Mouse (Mus musculus): ENCODE data around the gene 1700056E22Rik. TPM values are rescaled to one million over a fixed set of nuclear protein-coding genes. Genes with fewer than 3 reads are reported as not detected.

Gene 1700056E22Rik
- polyA plus RNA-seq, 1 experiment, result 0.90 TPM

DNA sequence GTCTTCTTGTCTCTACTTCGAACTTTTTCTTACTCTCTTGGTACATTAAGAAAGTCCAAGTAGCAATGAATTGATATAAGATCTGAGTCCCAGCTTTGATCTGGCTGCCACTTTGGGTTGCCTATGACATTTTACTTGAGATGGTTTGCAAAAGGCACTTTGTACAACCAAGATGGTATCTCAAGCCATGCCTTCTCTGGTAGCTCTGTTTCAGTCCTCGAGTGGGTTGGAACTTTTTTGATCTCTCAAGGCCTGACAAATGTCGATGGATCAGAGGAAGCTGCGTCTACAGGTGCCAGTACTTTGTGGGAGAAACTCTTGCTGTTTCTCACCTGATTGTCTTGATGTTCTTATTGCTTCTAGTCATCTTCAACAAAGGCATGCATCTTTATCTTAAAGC is 3.7 kb upstream of the 1700056E22Rik start:
- H3K79me2 ChIP-seq (ENCODE audit: control insufficient read depth, insufficient read depth), result peaks cover 85% of the 10 kb centered on the region
- H3ac ChIP-seq (ENCODE audit: control insufficient read depth, insufficient read length, low read depth), result no peak overlapping the region
- peaks cover 72% of the 10 kb centered on the region for H3K79me3 ChIP-seq (ENCODE audit: low read depth)
- peaks cover 56% of the 10 kb centered on the region for H3K36me3 ChIP-seq (ENCODE audit: control insufficient read depth, insufficient read depth)
- H3K4me3 ChIP-seq (ENCODE audit: insufficient read depth, poor library complexity, severe bottlenecking), result no peak overlapping the region
- no peaks in the 10 kb centered on the region for H3K27me3 ChIP-seq (ENCODE audit: control insufficient read depth, insufficient read depth, insufficient read length)
- TF ChIP-seq MYOD1 (IDR thresholded peaks at IDR 0.05; ENCODE audit: control insufficient read depth, insufficient read length, low read depth) (no peak), CTCF (IDR thresholded peaks at IDR 0.05; ENCODE audit: control insufficient read depth, insufficient read depth, insufficient read length) (no peak), MAX (IDR thresholded peaks at IDR 0.05) (no peak), MYOG (IDR thresholded peaks at IDR 0.05; ENCODE audit: control insufficient read depth, extremely low read depth, insufficient read length) (no peak)

DNA sequence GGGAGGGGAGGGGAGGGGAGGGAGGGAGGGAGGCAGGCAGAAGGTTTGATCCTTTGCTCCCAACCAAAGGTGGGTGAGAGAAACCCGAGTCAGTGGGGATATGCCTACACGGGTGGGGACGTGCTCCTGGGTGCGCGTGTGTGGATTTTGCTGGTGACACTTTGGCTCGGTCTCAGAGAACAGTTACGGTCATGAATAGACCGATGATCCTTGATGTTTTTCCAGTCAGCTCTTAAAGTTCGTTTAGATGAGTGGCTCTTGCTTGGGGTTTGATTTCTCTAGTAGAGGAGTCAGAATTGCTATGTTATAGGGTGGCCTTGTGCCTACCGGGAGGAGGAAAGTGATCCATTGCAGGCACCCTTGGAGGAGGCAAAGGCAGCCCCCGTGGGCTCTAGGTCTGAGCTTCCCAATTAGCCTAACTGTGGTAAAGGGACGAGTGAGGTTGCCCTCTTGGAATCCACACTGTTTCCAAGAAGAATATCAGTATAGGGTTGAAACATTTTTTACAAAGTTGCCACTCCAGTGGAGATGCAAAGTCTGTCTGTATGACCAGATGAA is 1.3 kb upstream of the 1700056E22Rik start:
- Histone ChIP-seq H3K79me2 (ENCODE audit: control insufficient read depth, insufficient read depth) (peaks cover 61% of the 10 kb centered on the region), H3ac (ENCODE audit: control insufficient read depth, insufficient read length, low read depth) (peak overlapping the region; percentile 79), H3K36me3 (ENCODE audit: control insufficient read depth, insufficient read depth) (peaks cover 39% of the 10 kb centered on the region), H3K4me3 (ENCODE audit: insufficient read depth, poor library complexity, severe bottlenecking) (peak overlapping the region; percentile 63), H3K27me3 (ENCODE audit: control insufficient read depth, insufficient read depth, insufficient read length) (no peaks in the 10 kb centered on the region), H3K79me3 (ENCODE audit: low read depth) (peaks cover 52% of the 10 kb centered on the region)
- no peak for TF ChIP-seq MYOG (IDR thresholded peaks at IDR 0.05; ENCODE audit: control insufficient read depth, extremely low read depth, insufficient read length)
- no peak for TF ChIP-seq FOSL1 (IDR thresholded peaks at IDR 0.05; ENCODE audit: insufficient read depth, low read length, poor library complexity, severe bottlenecking)
- TF ChIP-seq CTCF (IDR thresholded peaks at IDR 0.05; ENCODE audit: control insufficient read depth, insufficient read depth, insufficient read length), result no peak
- no peak for TF ChIP-seq USF1 (IDR thresholded peaks at IDR 0.05; ENCODE audit: low read depth)
- no peak for TF ChIP-seq MYOD1 (IDR thresholded peaks at IDR 0.05; ENCODE audit: control insufficient read depth, insufficient read length, low read depth)
- no peak for TF ChIP-seq MAX (IDR thresholded peaks at IDR 0.05)
- no peak for TF ChIP-seq CEBPB (IDR thresholded peaks at IDR 0.05; ENCODE audit: low read depth)

GRCm38 (mm10) chr1:184034741-184035181 is 660 bp upstream of the 1700056E22Rik start:
- Histone ChIP-seq H3K4me3 (ENCODE audit: insufficient read depth, poor library complexity, severe bottlenecking) (peak overlapping the region; percentile 63), H3ac (ENCODE audit: control insufficient read depth, insufficient read length, low read depth) (peak overlapping the region; percentile 68), H3K79me3 (ENCODE audit: low read depth) (peaks cover 45% of the 10 kb centered on the region), H3K27me3 (ENCODE audit: control insufficient read depth, insufficient read depth, insufficient read length) (no peaks in the 10 kb centered on the region), H3K36me3 (ENCODE audit: control insufficient read depth, insufficient read depth) (peaks cover 32% of the 10 kb centered on the region), H3K79me2 (ENCODE audit: control insufficient read depth, insufficient read depth) (peaks cover 55% of the 10 kb centered on the region)
- TF ChIP-seq MYOD1 (IDR thresholded peaks at IDR 0.05; ENCODE audit: control insufficient read depth, insufficient read length, low read depth), result no peak
- TF ChIP-seq USF1 (IDR thresholded peaks at IDR 0.05; ENCODE audit: low read depth), result no peak
- TF ChIP-seq MAX (IDR thresholded peaks at IDR 0.05), result no peak
- TF ChIP-seq CEBPB (IDR thresholded peaks at IDR 0.05; ENCODE audit: low read depth), result no peak
- TF ChIP-seq MYOG (IDR thresholded peaks at IDR 0.05; ENCODE audit: control insufficient read depth, extremely low read depth, insufficient read length), result no peak
- no peak for TF ChIP-seq CTCF (IDR thresholded peaks at IDR 0.05; ENCODE audit: control insufficient read depth, insufficient read depth, insufficient read length)

GRCm38 (mm10) chr1:184033390-184034010 is 601 bp downstream of the 1700056E22Rik start:
- Histone ChIP-seq H3K79me3 (ENCODE audit: low read depth) (peaks cover 33% of the 10 kb centered on the region), H3ac (ENCODE audit: control insufficient read depth, insufficient read length, low read depth) (peak overlapping the region; percentile 71), H3K27me3 (ENCODE audit: control insufficient read depth, insufficient read depth, insufficient read length) (no peaks in the 10 kb centered on the region), H3K4me3 (ENCODE audit: insufficient read depth, poor library complexity, severe bottlenecking) (peak overlapping the region; percentile 46), H3K36me3 (ENCODE audit: control insufficient read depth, insufficient read depth) (peaks cover 21% of the 10 kb centered on the region), H3K79me2 (ENCODE audit: control insufficient read depth, insufficient read depth) (peaks cover 42% of the 10 kb centered on the region)
- TF ChIP-seq CTCF (IDR thresholded peaks at IDR 0.05; ENCODE audit: control insufficient read depth, insufficient read depth, insufficient read length) (peak; percentile 77), USF1 (IDR thresholded peaks at IDR 0.05; ENCODE audit: low read depth) (no peak), MYOG (IDR thresholded peaks at IDR 0.05; ENCODE audit: control insufficient read depth, extremely low read depth, insufficient read length) (no peak)

- Histone ChIP-seq H3K36me3 (ENCODE audit: control insufficient read depth, insufficient read depth) (peaks cover 14% of the 10 kb centered on the region), H3ac (ENCODE audit: control insufficient read depth, insufficient read length, low read depth) (peak overlapping the region; percentile 71), H3K27me3 (ENCODE audit: control insufficient read depth, insufficient read depth, insufficient read length) (no peaks in the 10 kb centered on the region), H3K79me3 (ENCODE audit: low read depth) (peaks cover 28% of the 10 kb centered on the region), H3K79me2 (ENCODE audit: control insufficient read depth, insufficient read depth) (peaks cover 35% of the 10 kb centered on the region), H3K4me3 (ENCODE audit: insufficient read depth, poor library complexity, severe bottlenecking) (peak overlapping the region; percentile 46)
- TF ChIP-seq MYOD1 (IDR thresholded peaks at IDR 0.05; ENCODE audit: control insufficient read depth, insufficient read length, low read depth) (no peak), FOSL1 (IDR thresholded peaks at IDR 0.05; ENCODE audit: insufficient read depth, low read length, poor library complexity, severe bottlenecking) (no peak), USF1 (IDR thresholded peaks at IDR 0.05; ENCODE audit: low read depth) (no peak), CTCF (IDR thresholded peaks at IDR 0.05; ENCODE audit: control insufficient read depth, insufficient read depth, insufficient read length) (no peak), MAX (IDR thresholded peaks at IDR 0.05) (no peak), CEBPB (IDR thresholded peaks at IDR 0.05; ENCODE audit: low read depth) (no peak), MYOG (IDR thresholded peaks at IDR 0.05; ENCODE audit: control insufficient read depth, extremely low read depth, insufficient read length) (no peak)
These were observed 1.3 kb downstream of the 1700056E22Rik start for GRCm38 (mm10) chr1:184032682-184033389.

Measured in C2C12 (cell line).